Mouse (Mus musculus): ENCODE results near the gene Arf5. TPM values are rescaled to one million over a fixed set of nuclear protein-coding genes. Genes with fewer than 3 reads are reported as not detected.

The Arf5 gene
- polyA plus RNA-seq, 1 experiment from 2014 or later, result 370 TPM

DNA sequence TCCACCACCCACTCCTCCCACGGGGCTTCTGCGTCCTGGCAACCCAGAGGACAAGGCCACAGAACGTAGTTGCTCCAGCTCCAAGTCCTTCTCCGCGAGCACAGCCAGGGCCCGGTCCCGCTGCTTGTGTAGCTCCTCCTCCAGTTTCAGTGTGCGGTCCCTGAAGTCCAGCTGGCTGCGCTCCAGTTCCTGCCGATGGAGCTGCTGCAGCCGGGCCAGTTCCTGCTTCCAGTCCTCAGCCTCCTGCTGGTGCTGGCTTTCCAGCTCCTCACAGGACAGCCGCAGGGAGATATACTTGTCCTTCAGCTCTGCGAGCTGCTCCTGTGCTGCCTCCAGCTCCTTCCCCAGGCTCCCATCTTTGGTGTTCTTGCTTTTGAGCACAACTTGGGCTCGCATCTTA, 4.9 kb upstream of the Arf5 start:
- H3K9ac ChIP-seq, result no peak overlapping the region
- H3K36me3 ChIP-seq, result peaks cover 48% of the 10 kb centered on the region
- no peaks in the 10 kb centered on the region for H3K9me3 ChIP-seq (replicated peaks)
- H3K4me2 ChIP-seq, result no peak overlapping the region
- no peak overlapping the region for H3K27ac ChIP-seq
- H3K27me3 ChIP-seq (replicated peaks), result no peaks in the 10 kb centered on the region
- peaks cover 40% of the 10 kb centered on the region for H3K4me1 ChIP-seq
- WGBS (ENCODE audit: insufficient replicate concordance), result 90% methylated on average over 14 of the region's 14 CpGs
- no peak overlapping the region for H3K4me3 ChIP-seq
- no peak for ATAC-seq

GRCm38 (mm10) chr6:28419673-28420072, 3.7 kb upstream of the Arf5 start:
- H3K9ac ChIP-seq, result 0 out of 2 replicates have a peak overlapping the region, but pooled peaks have one; percentile 8
- no peak overlapping the region for H3K27ac ChIP-seq
- peaks cover 41% of the 10 kb centered on the region for H3K4me1 ChIP-seq
- ATAC-seq, result no peak
- peak overlapping the region; percentile 80 for H3K4me3 ChIP-seq
- WGBS (ENCODE audit: insufficient replicate concordance), result 73% methylated on average over 2 of the region's 2 CpGs
- H3K9me3 ChIP-seq (replicated peaks), result no peaks in the 10 kb centered on the region
- peaks cover 48% of the 10 kb centered on the region for H3K36me3 ChIP-seq
- peak overlapping the region; percentile 94 for H3K4me2 ChIP-seq
- no peaks in the 10 kb centered on the region for H3K27me3 ChIP-seq (replicated peaks)

- WGBS (ENCODE audit: insufficient replicate concordance), result 65% methylated on average over 17 of the region's 17 CpGs
- peaks cover 48% of the 10 kb centered on the region for H3K36me3 ChIP-seq
- no peaks in the 10 kb centered on the region for H3K27me3 ChIP-seq (replicated peaks)
- H3K4me1 ChIP-seq, result peaks cover 48% of the 10 kb centered on the region
- H3K9ac ChIP-seq, result peak overlapping the region; percentile 88
- peak overlapping the region; percentile 94 for H3K4me2 ChIP-seq
- no peaks in the 10 kb centered on the region for H3K9me3 ChIP-seq (replicated peaks)
- no peak for ATAC-seq
- H3K27ac ChIP-seq, result peak overlapping the region; percentile 92; the same call in 1 of the 2 replicates
- peak overlapping the region; percentile 80 for H3K4me3 ChIP-seq
Measured at GRCm38 (mm10) chr6:28420361-28420760, 3.0 kb upstream of the Arf5 start.

- Histone ChIP-seq H3K27ac (peak overlapping the region; percentile 92), H3K4me1 (peaks cover 53% of the 10 kb centered on the region), H3K9me3 (replicated peaks) (no peaks in the 10 kb centered on the region), H3K4me2 (peak overlapping the region; percentile 94), H3K27me3 (replicated peaks) (no peaks in the 10 kb centered on the region), H3K9ac (peak overlapping the region; percentile 88), H3K36me3 (peaks cover 48% of the 10 kb centered on the region), H3K4me3 (peak overlapping the region; percentile 80)
- WGBS (ENCODE audit: insufficient replicate concordance), result 14% methylated on average over 13 of the region's 13 CpGs
- ATAC-seq, result no peak
Measured at GRCm38 (mm10) chr6:28420865-28421264, 2.5 kb upstream of the Arf5 start.

GRCm38 (mm10) chr6:28421469-28422000, 1.8 kb upstream of the Arf5 start:
- peak overlapping the region; percentile 88 for H3K9ac ChIP-seq
- ATAC-seq, result peak; percentile 87
- H3K4me2 ChIP-seq, result peak overlapping the region; percentile 94
- WGBS (ENCODE audit: insufficient replicate concordance), result under 1% methylated on average over 27 of the region's 27 CpGs
- H3K9me3 ChIP-seq (replicated peaks), result no peaks in the 10 kb centered on the region
- no peaks in the 10 kb centered on the region for H3K27me3 ChIP-seq (replicated peaks)
- H3K36me3 ChIP-seq, result peaks cover 49% of the 10 kb centered on the region
- H3K27ac ChIP-seq, result peak overlapping the region; percentile 92
- peaks cover 60% of the 10 kb centered on the region for H3K4me1 ChIP-seq
- peak overlapping the region; percentile 80 for H3K4me3 ChIP-seq

DNA sequence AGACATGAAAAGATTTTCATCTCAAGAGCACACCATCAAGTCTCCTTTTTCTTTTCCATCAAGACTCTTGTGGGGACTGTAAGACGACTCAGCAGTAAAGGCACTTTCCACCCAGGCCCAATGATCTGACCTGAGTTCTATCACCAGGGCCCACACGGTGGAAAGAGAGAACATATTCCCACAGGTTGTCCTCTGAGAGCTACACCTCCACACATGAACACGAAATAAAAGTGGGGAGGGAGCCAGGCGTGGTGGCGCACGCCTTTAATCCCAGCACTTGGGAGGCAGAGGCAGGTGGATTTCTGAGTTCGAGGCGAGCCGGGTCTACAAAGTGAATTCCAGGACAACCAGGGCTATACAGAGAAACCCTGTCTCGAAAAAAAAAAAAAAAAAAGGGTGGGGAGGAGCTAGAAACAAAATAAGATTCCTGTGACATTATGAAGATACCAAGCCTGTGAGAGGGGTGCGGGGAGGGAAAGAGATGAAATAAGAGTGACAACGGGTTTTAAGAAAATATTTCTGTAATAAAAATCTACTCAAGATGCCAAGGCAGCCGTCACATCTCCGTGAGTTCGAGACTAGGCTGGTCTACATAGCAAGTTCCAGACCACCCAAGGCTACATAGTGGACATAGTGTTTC, 589 bp upstream of the Arf5 start:
- Histone ChIP-seq H3K27ac (peak overlapping the region; percentile 94), H3K4me3 (peak overlapping the region; percentile 95), H3K4me2 (peak overlapping the region; percentile 94), H3K4me1 (peaks cover 62% of the 10 kb centered on the region), H3K9me3 (replicated peaks) (no peaks in the 10 kb centered on the region), H3K36me3 (peaks cover 49% of the 10 kb centered on the region), H3K27me3 (replicated peaks) (no peaks in the 10 kb centered on the region), H3K9ac (peak overlapping the region; percentile 96)
- WGBS (ENCODE audit: insufficient replicate concordance), result 61% methylated on average over 15 of the region's 15 CpGs
- ATAC-seq, result no peak

DNA sequence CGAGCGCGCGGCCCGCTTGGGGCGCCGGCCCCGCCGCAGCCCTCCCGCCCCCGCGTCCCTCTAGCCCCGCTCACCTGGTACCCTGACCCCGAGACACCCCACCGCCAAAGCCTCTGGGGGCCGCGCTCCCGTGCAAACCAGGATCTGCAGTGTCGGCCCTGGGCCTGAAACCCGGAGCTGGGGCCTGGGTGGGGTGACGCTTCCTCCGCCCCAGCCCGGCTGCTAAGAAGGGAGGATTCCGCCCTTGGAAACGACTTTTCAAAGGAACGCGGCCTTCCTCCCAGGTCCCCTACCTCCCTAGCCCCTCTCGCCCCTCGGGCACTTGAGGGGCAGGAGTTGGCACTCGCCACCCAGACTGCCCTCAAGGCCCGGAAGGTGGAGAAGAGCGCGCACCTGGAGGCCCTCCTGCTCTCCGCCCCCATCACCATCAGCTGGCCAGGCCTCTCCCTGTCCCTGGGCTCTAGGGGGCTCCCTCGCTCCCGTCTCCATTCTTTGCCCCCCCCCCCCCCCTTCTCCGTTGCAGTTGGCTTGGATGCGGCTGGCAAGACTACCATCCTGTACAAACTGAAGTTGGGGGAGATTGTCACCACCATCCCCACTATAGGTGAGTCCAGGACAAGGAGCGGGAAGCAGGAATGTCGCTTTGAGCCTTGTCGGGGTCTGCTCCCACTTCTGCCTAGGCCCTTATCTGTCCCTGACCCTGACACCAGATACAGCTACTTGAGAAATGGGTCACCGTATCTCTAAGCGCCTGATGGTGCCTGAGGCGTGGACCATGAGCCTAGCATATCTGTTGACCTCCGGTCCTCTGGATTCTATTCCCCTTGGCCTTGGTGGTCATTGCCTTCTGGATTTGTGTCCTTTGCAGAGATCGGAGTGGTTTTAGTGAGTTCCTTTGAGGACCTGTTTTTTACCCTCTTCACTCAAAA, 671 bp downstream of the Arf5 start:
- H3K9me3 ChIP-seq (replicated peaks), result no peaks in the 10 kb centered on the region
- peak overlapping the region; percentile 95 for H3K4me3 ChIP-seq
- peak overlapping the region; percentile 94 for H3K4me2 ChIP-seq
- H3K36me3 ChIP-seq, result peaks cover 39% of the 10 kb centered on the region
- peaks cover 61% of the 10 kb centered on the region for H3K4me1 ChIP-seq
- peak overlapping the region; percentile 94 for H3K27ac ChIP-seq
- WGBS (ENCODE audit: insufficient replicate concordance), result 4% methylated on average over 45 of the region's 46 CpGs
- no peaks in the 10 kb centered on the region for H3K27me3 ChIP-seq (replicated peaks)
- H3K9ac ChIP-seq, result peak overlapping the region; percentile 96
- ATAC-seq, result peak; percentile 78

DNA sequence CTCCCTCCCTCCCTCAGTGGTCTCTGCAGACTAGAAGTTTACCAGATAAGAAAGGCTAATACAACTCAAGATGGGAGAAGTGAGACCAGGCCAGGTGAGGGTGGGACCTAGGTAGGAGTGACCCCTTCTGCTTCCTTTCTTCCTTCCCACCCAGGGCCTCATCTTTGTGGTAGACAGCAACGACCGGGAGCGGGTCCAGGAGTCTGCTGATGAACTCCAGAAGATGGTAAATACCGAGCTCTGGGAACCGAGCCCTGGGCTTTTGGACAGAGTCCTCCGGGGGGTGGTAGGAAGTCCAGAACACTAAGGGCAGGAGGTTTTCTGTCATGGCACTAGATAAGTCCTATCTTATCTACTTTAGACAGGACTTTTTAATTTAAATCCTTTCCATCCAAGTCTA, 1.7 kb downstream of the Arf5 start:
- Histone ChIP-seq H3K27me3 (replicated peaks) (no peaks in the 10 kb centered on the region), H3K9me3 (replicated peaks) (no peaks in the 10 kb centered on the region), H3K36me3 (peaks cover 33% of the 10 kb centered on the region), H3K27ac (peak overlapping the region; percentile 94), H3K4me1 (peaks cover 51% of the 10 kb centered on the region), H3K4me2 (peak overlapping the region; percentile 94), H3K4me3 (peak overlapping the region; percentile 95), H3K9ac (peak overlapping the region; percentile 96)
- WGBS (ENCODE audit: insufficient replicate concordance), result 60% methylated on average over 6 of the region's 6 CpGs
- ATAC-seq, result no peak

- Histone ChIP-seq H3K27me3 (replicated peaks) (no peaks in the 10 kb centered on the region), H3K27ac (peak within 1 kb of the TSS; percentile 94; the same call in 1 of the 2 replicates), H3K4me1 (peaks cover 47% of the 10 kb centered on the region), H3K9ac (no peak within 1 kb of the TSS), H3K4me2 (no peak within 1 kb of the TSS), H3K4me3 (no peak within 1 kb of the TSS), H3K36me3 (peaks cover 33% of the 10 kb centered on the region), H3K9me3 (replicated peaks) (no peaks in the 10 kb centered on the region)
- ATAC-seq, result no peak
- 73% methylated on average over 3 of the region's 3 CpGs for WGBS (ENCODE audit: insufficient replicate concordance)
Measured at GRCm38 (mm10) chr6:28427096-28427839, 3.9 kb downstream of the Arf5 start, which contains the start of gene Fscn3. Gene Fscn3 (plus strand): TSS chr6:28427789.

DNA sequence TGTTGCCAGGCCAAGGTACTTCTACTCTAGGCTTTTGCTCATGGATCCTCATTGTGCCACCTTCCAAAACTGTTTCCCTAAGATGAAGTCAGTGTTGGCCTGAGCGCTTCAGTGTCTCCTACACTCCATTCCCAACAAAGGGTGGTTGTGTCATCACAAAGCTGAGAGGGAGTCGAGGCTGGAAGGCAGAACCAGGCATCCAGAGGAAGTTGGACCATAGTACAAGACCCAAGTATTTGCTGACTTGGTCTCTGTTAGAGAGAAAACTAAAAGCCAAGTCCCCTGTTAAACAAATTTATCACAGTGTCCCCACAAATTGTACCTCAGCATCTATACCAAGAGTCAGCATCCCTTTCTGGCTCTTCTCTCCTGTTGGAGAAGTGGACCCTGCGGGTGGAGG, 4.9 kb downstream of the Arf5 start, which contains the start of gene Gcc1:
Gene Gcc1 (minus strand): TSS at position 101 of the 400 bp plus-strand sequence.
- Histone ChIP-seq H3K27ac (peak within 1 kb of the TSS; percentile 37; the same call in 1 of the 2 replicates), H3K4me1 (peaks cover 45% of the 10 kb centered on the region)

DNA sequence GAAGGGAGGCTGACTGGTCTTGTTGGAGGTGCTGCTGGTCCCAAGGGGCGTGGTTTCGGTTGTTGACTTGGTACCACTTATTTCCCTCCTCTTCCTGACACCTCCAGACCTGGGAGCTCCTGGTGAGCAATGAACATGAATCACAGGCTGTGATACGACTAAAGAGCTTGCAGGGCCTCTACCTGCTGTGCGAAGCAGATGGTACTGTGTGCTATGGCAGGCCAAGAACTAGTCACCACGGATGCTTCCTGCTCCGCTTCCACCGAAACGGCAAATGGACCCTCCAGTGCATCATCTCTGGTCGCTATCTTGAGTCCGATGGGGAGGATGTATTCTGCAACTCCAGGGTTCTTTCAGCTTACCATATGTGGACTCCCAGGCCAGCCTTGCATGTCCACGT, 6.5 kb downstream of the Arf5 start:
- 83% methylated on average over 11 of the region's 11 CpGs for WGBS (ENCODE audit: insufficient replicate concordance)
- peaks cover 42% of the 10 kb centered on the region for H3K4me1 ChIP-seq
- no peaks in the 10 kb centered on the region for H3K9me3 ChIP-seq (replicated peaks)
- H3K9ac ChIP-seq, result no peak overlapping the region
- no peaks in the 10 kb centered on the region for H3K27me3 ChIP-seq (replicated peaks)
- no peak for ATAC-seq
- H3K36me3 ChIP-seq, result peaks cover 31% of the 10 kb centered on the region
- no peak overlapping the region for H3K4me2 ChIP-seq
- no peak overlapping the region for H3K4me3 ChIP-seq
- no peak overlapping the region for H3K27ac ChIP-seq

More for the DNA sequence above, 4.9 kb downstream of the Arf5 start, which contains the start of gene Gcc1:
- Histone ChIP-seq H3K9me3 (replicated peaks) (no peaks in the 10 kb centered on the region), H3K4me2 (no peak within 1 kb of the TSS), H3K27me3 (replicated peaks) (no peaks in the 10 kb centered on the region), H3K36me3 (peaks cover 33% of the 10 kb centered on the region), H3K9ac (no peak within 1 kb of the TSS), H3K4me3 (no peak within 1 kb of the TSS)
- 71% methylated on average over 3 of the region's 3 CpGs for WGBS (ENCODE audit: insufficient replicate concordance)
- ATAC-seq, result no peak
